In the genomic region with DNA sequence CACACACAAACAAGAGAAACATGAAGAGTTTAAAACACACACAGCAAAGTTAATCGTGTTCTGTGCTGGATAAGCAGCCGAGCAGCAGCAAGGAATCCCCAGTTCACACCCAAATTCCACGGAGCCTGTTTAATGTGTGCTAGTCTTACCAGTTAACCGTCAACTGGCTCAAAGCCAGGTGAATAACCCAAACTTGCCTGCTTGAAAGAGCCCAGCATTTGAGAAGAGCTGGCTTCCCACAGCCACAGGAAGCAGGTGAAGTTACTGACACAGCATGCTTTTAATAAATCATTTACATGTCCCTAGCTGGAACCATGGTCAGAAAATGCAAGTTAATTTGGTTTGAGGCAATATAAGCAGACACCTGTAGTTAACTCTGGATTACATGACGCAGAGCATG, we compare ENCODE assay signal across 17 mouse cellular contexts.
DNase-seq lines count a peak whose midpoint lies in the region; ATAC-seq and TF ChIP-seq lines count a peak whose summit lies in the region.
"Had no signal": no experiment of that assay in that cellular context is flagged by ENCODE, and none has a peak within 500 bp of the region (broad histone marks: within the 10 kb centered on the region; RNA-seq: fewer than 3 reads in every experiment).

No protein-coding gene starts in this region.

- no peak for TF ChIP-seq POLR2A in kidney, adult 2 months (IDR thresholded peaks at IDR 0.05; ENCODE audit: low read depth, low read length)

- 38% methylated on average over 5 of the region's 5 CpGs for WGBS in lung, embryonic 16.5 days
- WGBS in lung, postnatal 0 days, result 45% methylated on average over 5 of the region's 5 CpGs
- WGBS in kidney, adult 2 months, result 14% methylated on average over 5 of the region's 5 CpGs
- 81% methylated on average over 5 of the region's 5 CpGs for WGBS in midbrain, embryonic 14.5 days

- no peak for TF ChIP-seq EP300 in lung, postnatal 0 days (IDR thresholded peaks at IDR 0.05)

- peaks cover 5% of the 10 kb centered on the region; the same call in 1 of the 2 replicates for H3K36me3 ChIP-seq in lung, embryonic 16.5 days (ENCODE audit: control insufficient read depth, insufficient read depth, low read length)
- 0 out of 2 replicates have a peak, but pooled peaks cover 9% of the 10 kb centered on the region for H3K36me3 ChIP-seq in lung, postnatal 0 days (ENCODE audit: insufficient read depth, low read length)
- H3K36me3 ChIP-seq in kidney, adult 2 months (ENCODE audit: control insufficient read depth, insufficient read depth, low read length), result no peaks in the 10 kb centered on the region
- no peaks in the 10 kb centered on the region for H3K36me3 ChIP-seq in midbrain, embryonic 14.5 days (ENCODE audit: control insufficient read depth, insufficient read depth, low read length)
- H3K36me3 ChIP-seq: midbrain, embryonic 13.5 days had no signal

- no peak overlapping the region for H3K27ac ChIP-seq in lung, embryonic 16.5 days (ENCODE audit: low read length)
- H3K27ac ChIP-seq in lung, postnatal 0 days (ENCODE audit: low read length), result no peak overlapping the region
- H3K27ac ChIP-seq in kidney, adult 2 months (ENCODE audit: insufficient read depth, low read depth, low read length), result no peak overlapping the region
- no peak overlapping the region for H3K27ac ChIP-seq in midbrain, embryonic 14.5 days (replicated peaks; ENCODE audit: low read depth, low read length)
- H3K27ac ChIP-seq: heart, adult 2 months; left cerebral cortex, adult 2 months; midbrain, embryonic 13.5 days had no signal

- H3K27me3 ChIP-seq in lung, embryonic 16.5 days (ENCODE audit: control insufficient read depth, insufficient read depth, low read depth, low read length), result no peaks in the 10 kb centered on the region
- no peaks in the 10 kb centered on the region for H3K27me3 ChIP-seq in lung, postnatal 0 days (replicated peaks; ENCODE audit: insufficient read depth, low read length)
- no peaks in the 10 kb centered on the region for H3K27me3 ChIP-seq in kidney, adult 2 months (replicated peaks; ENCODE audit: control insufficient read depth, insufficient read depth, low read length)
- no peaks in the 10 kb centered on the region for H3K27me3 ChIP-seq in midbrain, embryonic 14.5 days (ENCODE audit: control insufficient read depth, insufficient read depth, low read length)
- H3K27me3 ChIP-seq: midbrain, embryonic 13.5 days had no signal

- DNase-seq in lung, postnatal 0 days (ENCODE audit: low spot score), result no peak
- DNase-seq in NIH3T3 (ENCODE audit: low read depth), result peak; percentile 39
- peak; percentile 94 for DNase-seq in kidney, adult 2 months
- peak; percentile 32 to 59 for DNase-seq in kidney, postnatal 4 days
- no peak for DNase-seq in midbrain, embryonic 14.5 days
- no peak for DNase-seq in adrenal gland, postnatal 14 days
- DNase-seq: cerebellum, adult 2 months; embryo, embryonic 11 days; heart, adult 2 months; heart, postnatal 14 days; liver; lung, postnatal 14 days had no signal

- 0 out of 2 replicates have a peak, but pooled peaks cover 3% of the 10 kb centered on the region for H3K4me1 ChIP-seq in lung, embryonic 16.5 days (replicated peaks; ENCODE audit: control insufficient read depth, insufficient read depth, low read length)
- H3K4me1 ChIP-seq in lung, postnatal 0 days (ENCODE audit: insufficient read depth, low read depth, low read length), result no peaks in the 10 kb centered on the region
- peaks cover 4% of the 10 kb centered on the region; the same call in 1 of the 2 replicates for H3K4me1 ChIP-seq in kidney, adult 2 months (ENCODE audit: control insufficient read depth, insufficient read depth, low read length)
- no peaks in the 10 kb centered on the region for H3K4me1 ChIP-seq in midbrain, embryonic 14.5 days (ENCODE audit: control insufficient read depth, insufficient read depth, low read length)
- H3K4me1 ChIP-seq: midbrain, embryonic 13.5 days had no signal

- TF ChIP-seq CTCF in lung, postnatal 0 days (IDR thresholded peaks at IDR 0.05), result no peak
- no peak for TF ChIP-seq CTCF in kidney, adult 2 months (conservative IDR thresholded peaks at IDR 0.05; ENCODE audit: insufficient read depth, insufficient read length, low read depth, low read length)

- no peak overlapping the region for H3K4me2 ChIP-seq in lung, embryonic 16.5 days (ENCODE audit: low read depth, low read length)
- no peak overlapping the region for H3K4me2 ChIP-seq in lung, postnatal 0 days (replicated peaks; ENCODE audit: low read depth, low read length)
- H3K4me2 ChIP-seq in midbrain, embryonic 14.5 days (ENCODE audit: low read length), result no peak overlapping the region
- H3K4me2 ChIP-seq: midbrain, embryonic 13.5 days had no signal

- no peak overlapping the region for H3K4me3 ChIP-seq in lung, embryonic 16.5 days (ENCODE audit: low read length)
- H3K4me3 ChIP-seq in lung, postnatal 0 days (ENCODE audit: low read depth, low read length), result no peak overlapping the region
- no peak overlapping the region for H3K4me3 ChIP-seq in kidney, adult 2 months (ENCODE audit: insufficient read depth, low read depth, low read length)
- H3K4me3 ChIP-seq in midbrain, embryonic 14.5 days (replicated peaks; ENCODE audit: low read depth, low read length), result no peak overlapping the region
- H3K4me3 ChIP-seq: heart, adult 2 months; left cerebral cortex, adult 2 months; midbrain, embryonic 13.5 days had no signal

- ATAC-seq in lung, embryonic 16.5 days (ENCODE audit: low read depth), result peak; percentile 41; the same call in 1 of the 2 replicates
- ATAC-seq in lung, postnatal 0 days, result no peak
- no peak for ATAC-seq in midbrain, embryonic 14.5 days (ENCODE audit: low FRiP score, low TSS enrichment)
- no peak for ATAC-seq in erythroid progenitor cell, adult 5-6 weeks (replicated peaks; ENCODE audit: low FRiP score, poor library complexity, severe bottlenecking)
- ATAC-seq: inflammation-experienced regulatory T-cells, adult 6 months; midbrain, embryonic 13.5 days had no signal

- H3K9me3 ChIP-seq in lung, embryonic 16.5 days (ENCODE audit: control insufficient read depth, low read length), result no peaks in the 10 kb centered on the region
- no peaks in the 10 kb centered on the region for H3K9me3 ChIP-seq in lung, postnatal 0 days (ENCODE audit: low read length)
- no peaks in the 10 kb centered on the region for H3K9me3 ChIP-seq in midbrain, embryonic 14.5 days (ENCODE audit: control insufficient read depth, low read length)
- H3K9me3 ChIP-seq: midbrain, embryonic 13.5 days had no signal

- H3K9ac ChIP-seq in lung, embryonic 16.5 days (ENCODE audit: low read length), result no peak overlapping the region
- H3K9ac ChIP-seq in lung, postnatal 0 days (replicated peaks; ENCODE audit: low read depth), result no peak overlapping the region
- no peak overlapping the region for H3K9ac ChIP-seq in midbrain, embryonic 14.5 days (replicated peaks; ENCODE audit: low read length)
- H3K9ac ChIP-seq: midbrain, embryonic 13.5 days had no signal

Comparison
In these comparisons a context has a peak if more than half of its experiments do, and no peak if none do; other contexts are left out.
1. DNase-seq: peak in NIH3T3 (single experiment), kidney, adult 2 months (single experiment) and kidney, postnatal 4 days (2 of 2); none in lung, postnatal 0 days (single experiment), midbrain, embryonic 14.5 days (single experiment) and adrenal gland, postnatal 14 days (single experiment).